Mouse (Mus musculus) heart, adult 2 months (tissue): ENCODE results near the gene Rnpep.

Experiments used
- CTCF ChIP-seq: fragments of 200-600 bp; IDR thresholded peaks from 2 replicates; pipeline ENCODE4 v1.8.1; 2022; ENCODE audit warnings: antibody characterized with exemption, mild to moderate bottlenecking, moderate library complexity
- EP300 ChIP-seq: fragments of 200-500 bp; IDR thresholded peaks from 2 replicates; pipeline ENCODE4 v1.6.1; 2011; ENCODE audit warnings: low read depth, low read length, control low read depth; ENCODE audit not compliant: insufficient read depth
- POLR2A ChIP-seq: fragments of 200-500 bp; IDR thresholded peaks from 2 replicates; pipeline ENCODE4 v1.6.1; 2011; ENCODE audit warnings: mild to moderate bottlenecking, low read depth, low read length, control low read depth; ENCODE audit not compliant: insufficient read depth

- TF ChIP-seq POLR2A (no peak), EP300 (no peak), CTCF (no peak)
Measured at GRCm38 (mm10) chr1:135227339-135227950, 56.4 kb downstream of the Rnpep start.
